Mouse (Mus musculus) midbrain, embryonic 14.5 days (tissue): ENCODE data around the gene Ccnd3. TPM values are rescaled to one million over a fixed set of nuclear protein-coding genes. Genes with fewer than 3 reads are reported as not detected.
"Not testable (repeated sequence)": the region's sequence is repeated elsewhere in the genome, so short reads cannot be mapped to it uniquely, and the experiment has no call there.

Experiments
- ATAC-seq: fragments of 200-750 bp; cut with Nextera tagmentation; 2 replicates; pipeline ENCODE4 v1.8.0; 2017; ENCODE audit warnings: moderate number of reproducible peaks, moderate library complexity; ENCODE audit not compliant: low FRiP score, low TSS enrichment
- DNase-seq: peaks from one replicate; pipeline ENCODE4 v3.0.0-alpha.2; 2015
- H3K27ac ChIP-seq: fragments of 300-500 bp; sonication (generic); replicated peaks from 2 replicates; pipeline ENCODE4 v1.5.1; 2014; ENCODE audit warnings: mild to moderate bottlenecking, low read depth, low read length, moderate library complexity
- H3K27me3 ChIP-seq: fragments of 300-500 bp; sonication (generic); 2 replicates; pipeline ENCODE4 v1.6.1; 2014; ENCODE audit warnings: low read length, control low read depth, mixed read lengths; ENCODE audit not compliant: control insufficient read depth, insufficient read depth
- H3K36me3 ChIP-seq: fragments of 300-500 bp; sonication (generic); 2 replicates; pipeline ENCODE4 v1.6.1; 2014; ENCODE audit warnings: low read length, control low read depth; ENCODE audit not compliant: control insufficient read depth, insufficient read depth
- H3K4me1 ChIP-seq: fragments of 300-500 bp; sonication (generic); 2 replicates; pipeline ENCODE4 v1.6.1; 2014; ENCODE audit warnings: mild to moderate bottlenecking, antibody characterized with exemption, low read length, control low read depth; ENCODE audit not compliant: control insufficient read depth, insufficient read depth
- H3K4me2 ChIP-seq: fragments of 300-500 bp; sonication (generic); 2 replicates; pipeline ENCODE4 v1.6.1; 2014; ENCODE audit warnings: mild to moderate bottlenecking, low read length, moderate library complexity
- H3K4me3 ChIP-seq: fragments of 300-500 bp; sonication (generic); replicated peaks from 2 replicates; pipeline ENCODE4 v1.5.1; 2014; ENCODE audit warnings: low read depth, low read length
- H3K9ac ChIP-seq: fragments of 300-500 bp; sonication (generic); replicated peaks from 2 replicates; pipeline ENCODE4 v1.6.1; 2014; ENCODE audit warnings: mild to moderate bottlenecking, low read length, moderate library complexity
- H3K9me3 ChIP-seq: fragments of 300-500 bp; sonication (generic); 2 replicates; pipeline ENCODE4 v1.6.1; 2016; ENCODE audit warnings: low read length, control low read depth, mixed read lengths; ENCODE audit not compliant: control insufficient read depth
- WGBS: fragments of 180-500 bp; shearing (Covaris S2); extraction: QIAGEN DNeasy Blood & Tissue Kit; methylation state at CpG from one replicate; pipeline ENCODE4 v1.1.7; 2014; 5-methylcytosine and 5-hydroxymethylcytosine counted together
- polyA plus RNA-seq: library from polyadenylated mRNA; unstranded; fragments of >200 nt; fragmentation: Nextera tagmentation; extraction: Ambion mirVana; gene quantifications from 2 replicates; pipeline ENCODE4 v1.2.1, GENCODE M21; 2014

The Ccnd3 gene
- polyA plus RNA-seq, 1 experiment from 2014 or later: 67.3 TPM

- Histone ChIP-seq H3K27ac (no peak overlapping the region), H3K9me3 (no peaks in the 10 kb centered on the region), H3K36me3 (peaks cover 30% of the 10 kb centered on the region), H3K4me1 (peaks cover 23% of the 10 kb centered on the region), H3K4me3 (no peak overlapping the region), H3K27me3 (no peaks in the 10 kb centered on the region), H3K4me2 (no peak overlapping the region), H3K9ac (no peak overlapping the region)
- WGBS: 95% methylated on average over 1 of the region's 1 CpGs
- DNase-seq (no peak), ATAC-seq (no peak)
These were observed 109.2 kb downstream of the Ccnd3 start for GRCm38 (mm10) chr17:47614018-47614417.

GRCm38 (mm10) chr17:47616119-47616518 is 111.3 kb downstream of the Ccnd3 start:
- Histone ChIP-seq H3K36me3 (peaks cover 36% of the 10 kb centered on the region), H3K27me3 (no peaks in the 10 kb centered on the region), H3K4me2 (no peak overlapping the region), H3K27ac (no peak overlapping the region), H3K4me1 (peaks cover 12% of the 10 kb centered on the region), H3K4me3 (no peak overlapping the region), H3K9ac (no peak overlapping the region), H3K9me3 (no peaks in the 10 kb centered on the region)
- WGBS: 96% methylated on average over 8 of the region's 8 CpGs
- DNase-seq (no peak), ATAC-seq (no peak)

- no peak for DNase-seq
- H3K27me3 ChIP-seq: no peaks in the 10 kb centered on the region
- no peak overlapping the region for H3K27ac ChIP-seq
- WGBS: 95% methylated on average over 4 of the region's 4 CpGs
- no peak overlapping the region for H3K4me3 ChIP-seq
- peaks cover 12% of the 10 kb centered on the region for H3K4me1 ChIP-seq
- ATAC-seq: no peak
- no peaks in the 10 kb centered on the region for H3K9me3 ChIP-seq
- no peak overlapping the region for H3K9ac ChIP-seq
- H3K36me3 ChIP-seq: peaks cover 36% of the 10 kb centered on the region
- H3K4me2 ChIP-seq: no peak overlapping the region
These were observed 111.8 kb downstream of the Ccnd3 start for GRCm38 (mm10) chr17:47616652-47617051.

- H3K36me3 ChIP-seq: peaks cover 46% of the 10 kb centered on the region
- no peak for DNase-seq
- 93% methylated on average over 9 of the region's 9 CpGs for WGBS
These were observed 112.9 kb downstream of the Ccnd3 start for GRCm38 (mm10) chr17:47617605-47618307.

GRCm38 (mm10) chr17:47618556-47619311 is 113.9 kb downstream of the Ccnd3 start:
- H3K36me3 ChIP-seq: peaks cover 52% of the 10 kb centered on the region
- no peak overlapping the region for H3K4me2 ChIP-seq
- no peak overlapping the region for H3K9ac ChIP-seq
- H3K27me3 ChIP-seq: no peaks in the 10 kb centered on the region
- WGBS: 94% methylated on average over 13 of the region's 13 CpGs
- DNase-seq: no peak
- no peak for ATAC-seq
- H3K4me1 ChIP-seq: no peaks in the 10 kb centered on the region
- no peak overlapping the region for H3K4me3 ChIP-seq
- H3K27ac ChIP-seq: no peak overlapping the region
- no peaks in the 10 kb centered on the region for H3K9me3 ChIP-seq

More at GRCm38 (mm10) chr17:47617605-47618307, 112.9 kb downstream of the Ccnd3 start:
- no peaks in the 10 kb centered on the region for H3K9me3 ChIP-seq
- no peaks in the 10 kb centered on the region for H3K27me3 ChIP-seq
- H3K4me3 ChIP-seq: no peak overlapping the region
- no peak overlapping the region for H3K9ac ChIP-seq
- no peak for ATAC-seq
- H3K4me1 ChIP-seq: peaks cover 1% of the 10 kb centered on the region; the same call in 1 of the 2 replicates
- H3K27ac ChIP-seq: no peak overlapping the region
- no peak overlapping the region for H3K4me2 ChIP-seq

- H3K4me1 ChIP-seq: no peaks in the 10 kb centered on the region
- H3K27me3 ChIP-seq: no peaks in the 10 kb centered on the region
- H3K9me3 ChIP-seq: no peaks in the 10 kb centered on the region
- no peak overlapping the region for H3K9ac ChIP-seq
- no peak overlapping the region for H3K4me3 ChIP-seq
- WGBS: 93% methylated on average over 14 of the region's 14 CpGs
- ATAC-seq: no peak
- DNase-seq: no peak
- peaks cover 48% of the 10 kb centered on the region for H3K36me3 ChIP-seq
- H3K4me2 ChIP-seq: no peak overlapping the region
- H3K27ac ChIP-seq: no peak overlapping the region
These were observed 118.2 kb downstream of the Ccnd3 start for GRCm38 (mm10) chr17:47622912-47623554.

GRCm38 (mm10) chr17:47624572-47624971 is 119.7 kb downstream of the Ccnd3 start:
- H3K4me1 ChIP-seq, H3K27ac ChIP-seq, H3K4me2 ChIP-seq, ATAC-seq, H3K9ac ChIP-seq, DNase-seq, H3K27me3 ChIP-seq, H3K4me3 ChIP-seq, H3K9me3 ChIP-seq: not testable (repeated sequence)
- WGBS: 100% methylated on average over 3 of the region's 5 CpGs
- peaks cover 38% of the 10 kb centered on the region for H3K36me3 ChIP-seq

- H3K36me3 ChIP-seq: peaks cover 36% of the 10 kb centered on the region
- H3K9me3 ChIP-seq: no peaks in the 10 kb centered on the region
- DNase-seq (no peak), ATAC-seq (no peak)
- H3K4me1 ChIP-seq: peaks cover 3% of the 10 kb centered on the region; the same call in 1 of the 2 replicates
- H3K27me3 ChIP-seq: no peaks in the 10 kb centered on the region
- no peak overlapping the region for H3K27ac ChIP-seq
- H3K4me2 ChIP-seq: no peak overlapping the region
- no peak overlapping the region for H3K9ac ChIP-seq
- no peak overlapping the region for H3K4me3 ChIP-seq
- 99% methylated on average over 2 of the region's 2 CpGs for WGBS
These were observed 120.2 kb downstream of the Ccnd3 start for GRCm38 (mm10) chr17:47625088-47625487.
